ENCODE assay signal across 10 mouse cellular contexts in genomic region chr4:63408247-63408646, GRCm38 (mm10). TPM values are rescaled to one million over a fixed set of nuclear protein-coding genes. Genes with fewer than 3 reads are reported as not detected.
A peak's percentile ranks its signal among the peaks of the same experiment; 100 is the strongest.
DNase-seq lines count a peak whose midpoint lies in the region; ATAC-seq and TF ChIP-seq lines count a peak whose summit lies in the region.
"Had no signal": no experiment of that assay in that cellular context is flagged by ENCODE, and none has a peak within 500 bp of the region (broad histone marks: within the 10 kb centered on the region; RNA-seq: fewer than 3 reads in every experiment).

No protein-coding gene starts in this region.

- 57% methylated on average over 7 of the region's 7 CpGs for WGBS in embryonic facial prominence, embryonic 14.5 days
- WGBS in hindbrain, embryonic 16.5 days = 49% methylated on average over 7 of the region's 7 CpGs
- 35% methylated on average over 7 of the region's 7 CpGs for WGBS in midbrain, postnatal 0 days

- peak; percentile 94 for DNase-seq in left cerebral cortex, postnatal 4 days
- no peak for DNase-seq in left cerebral cortex, postnatal 10 days (ENCODE audit: extremely low spot score in 1 of 2, low spot score in 2 of 2)
- DNase-seq in embryonic facial prominence, embryonic 14.5 days (ENCODE audit: low spot score) = peak; percentile 42
- peak; percentile 87 for DNase-seq in midbrain, postnatal 0 days (ENCODE audit: low spot score)
- DNase-seq in urinary bladder, adult 2 months (ENCODE audit: low spot score) = no peak
- DNase-seq in c-Kit-positive CD71-positive TER-119-positive erythroid progenitor cells, embryonic 14.5 days (ENCODE audit: low spot score) = no peak
- DNase-seq: cerebellum, adult 2 months had no signal

- H3K9ac ChIP-seq in embryonic facial prominence, embryonic 14.5 days (ENCODE audit: low read depth, low read length) = no peak overlapping the region
- H3K9ac ChIP-seq in hindbrain, embryonic 16.5 days (ENCODE audit: low read depth, low read length) = peak overlapping the region; percentile 51; the same call in 1 of the 2 replicates
- no peak overlapping the region for H3K9ac ChIP-seq in midbrain, postnatal 0 days (replicated peaks; ENCODE audit: low read length, poor library complexity, severe bottlenecking)

- ATAC-seq in embryonic facial prominence, embryonic 14.5 days (ENCODE audit: low read depth) = no peak
- ATAC-seq in hindbrain, embryonic 16.5 days = peak; percentile 57
- no peak; the same call in 1 of the 2 replicates for ATAC-seq in midbrain, postnatal 0 days (ENCODE audit: low FRiP score)
- ATAC-seq in activated CD4-positive, CD25-positive, alpha-beta regulatory T cell, adult 4 months = no peak

- no peaks in the 10 kb centered on the region for H3K27me3 ChIP-seq in embryonic facial prominence, embryonic 14.5 days (replicated peaks; ENCODE audit: control insufficient read depth, insufficient read depth, low read length)
- no peaks in the 10 kb centered on the region for H3K27me3 ChIP-seq in hindbrain, embryonic 16.5 days (replicated peaks; ENCODE audit: control insufficient read depth, insufficient read depth, low read length)
- no peaks in the 10 kb centered on the region for H3K27me3 ChIP-seq in midbrain, postnatal 0 days (ENCODE audit: insufficient read depth, low read length)

- H3K27ac ChIP-seq in embryonic facial prominence, embryonic 14.5 days (replicated peaks; ENCODE audit: low read depth, low read length) = no peak overlapping the region
- peak overlapping the region; percentile 66 for H3K27ac ChIP-seq in hindbrain, embryonic 16.5 days (ENCODE audit: low read depth, low read length)
- 0 out of 2 replicates have a peak overlapping the region, but pooled peaks have one; percentile 12 for H3K27ac ChIP-seq in midbrain, postnatal 0 days (ENCODE audit: low read depth, low read length)

- H3K4me2 ChIP-seq in embryonic facial prominence, embryonic 14.5 days (ENCODE audit: low read depth, low read length) = peak overlapping the region; percentile 99; the same call in 1 of the 2 replicates
- peak overlapping the region; percentile 99 for H3K4me2 ChIP-seq in hindbrain, embryonic 16.5 days (ENCODE audit: low read length)
- 0 out of 2 replicates have a peak overlapping the region, but pooled peaks have one; percentile 99 for H3K4me2 ChIP-seq in midbrain, postnatal 0 days (ENCODE audit: low read depth, low read length, poor library complexity, severe bottlenecking)

- H3K4me3 ChIP-seq in embryonic facial prominence, embryonic 14.5 days (ENCODE audit: low read depth, low read length) = no peak overlapping the region
- H3K4me3 ChIP-seq in hindbrain, embryonic 16.5 days (ENCODE audit: low read length) = peak overlapping the region; percentile 15; the same call in 1 of the 2 replicates
- no peak overlapping the region for H3K4me3 ChIP-seq in midbrain, postnatal 0 days (ENCODE audit: low read depth, low read length)

- intact Hi-C loops in left cerebral cortex, postnatal 4 days (cut with DNase I) = no loop called here
- intact Hi-C loops in left cerebral cortex, postnatal 10 days (cut with DNase I) = loop anchor here (1.0 to 5.0 kb wide), 2 partner anchors 40 to 251 kb away; no protein-coding TSS in a partner anchor

- no peaks in the 10 kb centered on the region for H3K36me3 ChIP-seq in embryonic facial prominence, embryonic 14.5 days (ENCODE audit: control insufficient read depth, insufficient read depth, low read length)
- H3K36me3 ChIP-seq in hindbrain, embryonic 16.5 days (ENCODE audit: control insufficient read depth, insufficient read depth, low read length) = no peaks in the 10 kb centered on the region
- H3K36me3 ChIP-seq in midbrain, postnatal 0 days (ENCODE audit: insufficient read depth, low read length) = no peaks in the 10 kb centered on the region

- no peak for TF ChIP-seq CTCF in midbrain, postnatal 0 days (IDR thresholded peaks at IDR 0.05)

- H3K9me3 ChIP-seq in embryonic facial prominence, embryonic 14.5 days (ENCODE audit: control insufficient read depth, low read length) = no peaks in the 10 kb centered on the region
- no peaks in the 10 kb centered on the region for H3K9me3 ChIP-seq in hindbrain, embryonic 16.5 days (ENCODE audit: control insufficient read depth, low read length)
- no peaks in the 10 kb centered on the region for H3K9me3 ChIP-seq in midbrain, postnatal 0 days (ENCODE audit: low read length)

- peaks cover 34% of the 10 kb centered on the region for H3K4me1 ChIP-seq in embryonic facial prominence, embryonic 14.5 days (ENCODE audit: control insufficient read depth, insufficient read depth, low read length)
- H3K4me1 ChIP-seq in hindbrain, embryonic 16.5 days (ENCODE audit: control insufficient read depth, insufficient read depth, low read depth, low read length) = peaks cover 46% of the 10 kb centered on the region
- H3K4me1 ChIP-seq in midbrain, postnatal 0 days (ENCODE audit: insufficient read depth, low read length) = peaks cover 15% of the 10 kb centered on the region

RNA-seq across cellular contexts. Expression of gene Akna, which starts 5.1 kb away (rescaled TPM):
- 1 to 10 TPM; 6.1 to 6.9 TPM for total RNA-seq in left cerebral cortex, postnatal 4 days (2021)
- 1 to 10 TPM; 3.4 to 4.8 TPM for total RNA-seq in left cerebral cortex, postnatal 10 days (2021)
- 5.2 and 5.9 TPM in 2 replicates for polyA plus RNA-seq in embryonic facial prominence, embryonic 14.5 days (2014; fragmentation: Nextera tagmentation; extraction: Ambion mirVana)
- polyA plus RNA-seq in hindbrain, embryonic 16.5 days (2015; fragmentation: Nextera tagmentation; extraction: Ambion mirVana) = 4.6 and 6.5 TPM in 2 replicates
- total RNA-seq in midbrain, postnatal 0 days (2014; rRNA removed) = 4.4 and 5.3 TPM in 2 replicates
- 1.9 and 2.1 TPM in 2 replicates for polyA plus RNA-seq in midbrain, postnatal 0 days (2015; fragmentation: Nextera tagmentation; extraction: Ambion mirVana)
- polyA plus RNA-seq in urinary bladder, adult 2 months (2012; rRNA removed) = 1.8 and 3.5 TPM in 2 replicates
- 100 to 1,000 TPM in 1 of 2 experiments, 10 to 100 TPM in 1; 72.4 to 116 TPM for polyA plus RNA-seq in activated CD4-positive, CD25-positive, alpha-beta regulatory T cell, adult 4 months (2017; shearing (Covaris generic))

RNA-seq across cellular contexts. Expression of gene Orm2, which starts 46.0 kb away (rescaled TPM):
- total RNA-seq in left cerebral cortex, postnatal 4 days (2021) = not detected
- total RNA-seq in left cerebral cortex, postnatal 10 days (2021) = not detected
- polyA plus RNA-seq in embryonic facial prominence, embryonic 14.5 days (2014; fragmentation: Nextera tagmentation; extraction: Ambion mirVana) = not detected in 2 replicates
- not detected in 2 replicates for polyA plus RNA-seq in hindbrain, embryonic 16.5 days (2015; fragmentation: Nextera tagmentation; extraction: Ambion mirVana)
- not detected in 2 replicates for total RNA-seq in midbrain, postnatal 0 days (2014; rRNA removed)
- not detected in 2 replicates for polyA plus RNA-seq in midbrain, postnatal 0 days (2015; fragmentation: Nextera tagmentation; extraction: Ambion mirVana)
- 0.16 and 0.36 TPM in 2 replicates for polyA plus RNA-seq in urinary bladder, adult 2 months (2012; rRNA removed)
- polyA plus RNA-seq in activated CD4-positive, CD25-positive, alpha-beta regulatory T cell, adult 4 months (2017; shearing (Covaris generic)) = 1 to 10 TPM in 1 of 2 experiments, not detected in 1; 1.0 TPM
- total RNA-seq: left cerebral cortex, postnatal 36 days had no signal
- polyA plus RNA-seq: cerebellum, adult 2 months had no signal

RNA-seq across cellular contexts. Expression of gene Orm3, which starts 52.3 kb away (rescaled TPM):
- not detected for total RNA-seq in left cerebral cortex, postnatal 4 days (2021)
- total RNA-seq in left cerebral cortex, postnatal 10 days (2021) = not detected
- not detected in 2 replicates for polyA plus RNA-seq in embryonic facial prominence, embryonic 14.5 days (2014; fragmentation: Nextera tagmentation; extraction: Ambion mirVana)
- not detected in 2 replicates for polyA plus RNA-seq in hindbrain, embryonic 16.5 days (2015; fragmentation: Nextera tagmentation; extraction: Ambion mirVana)
- not detected in 2 replicates for total RNA-seq in midbrain, postnatal 0 days (2014; rRNA removed)
- polyA plus RNA-seq in midbrain, postnatal 0 days (2015; fragmentation: Nextera tagmentation; extraction: Ambion mirVana) = not detected in 2 replicates
- polyA plus RNA-seq in urinary bladder, adult 2 months (2012; rRNA removed) = 0.32 and 0.39 TPM in 2 replicates
- polyA plus RNA-seq in activated CD4-positive, CD25-positive, alpha-beta regulatory T cell, adult 4 months (2017; shearing (Covaris generic)) = under 1 TPM in 1 of 2 experiments, not detected in 1; 0.60 TPM
- total RNA-seq: left cerebral cortex, postnatal 36 days had no signal
- polyA plus RNA-seq: cerebellum, adult 2 months had no signal

Comparison
In these comparisons a context has a peak if more than half of its experiments do, and no peak if none do; other contexts are left out.
1. DNase-seq: peak in left cerebral cortex, postnatal 4 days (single experiment), embryonic facial prominence, embryonic 14.5 days (single experiment) and midbrain, postnatal 0 days (single experiment); none in left cerebral cortex, postnatal 10 days (0 of 2), urinary bladder, adult 2 months (single experiment) and c-Kit-positive CD71-positive TER-119-positive erythroid progenitor cells, embryonic 14.5 days (single experiment).
2. Peak in every context shown above with its lines, with median percentiles within 50 percentile points of each other: H3K4me2 ChIP-seq.